Mouse (Mus musculus) bone marrow, adult 2 months (tissue): ENCODE results near the gene Dtnb. TPM values are rescaled to one million over a fixed set of nuclear protein-coding genes. Genes with fewer than 3 reads are reported as not detected.

ENCODE experiments used
- H3K27ac ChIP-seq: fragments of 200-500 bp; 2 replicates; pipeline ENCODE4 v1.5.1; 2012; ENCODE audit warnings: low read depth, mild to moderate bottlenecking, control low read depth, inconsistent platforms, low read length; ENCODE audit not compliant: control insufficient read depth, poor library complexity, insufficient read depth
- H3K4me1 ChIP-seq: fragments of 200-500 bp; 2 replicates; pipeline ENCODE4 v1.6.1; 2011; ENCODE audit warnings: low read length; ENCODE audit not compliant: control insufficient read depth, insufficient read depth
- H3K4me3 ChIP-seq: fragments of 200-500 bp; replicated peaks from 2 replicates; pipeline ENCODE3; 2011; ENCODE audit warnings: mild to moderate bottlenecking, low read depth, low read length, control low read depth; ENCODE audit not compliant: control insufficient read depth
- CTCF ChIP-seq: fragments of 200-500 bp; IDR thresholded peaks from 2 replicates; pipeline ENCODE4 v1.5.1; 2011; ENCODE audit warnings: low read length, control low read depth; ENCODE audit not compliant: control insufficient read depth, insufficient read depth
- POLR2A ChIP-seq: fragments of 200-500 bp; IDR thresholded peaks from 2 replicates; pipeline ENCODE4 v1.6.1; 2011; ENCODE audit warnings: low read depth, mild to moderate bottlenecking, control low read depth, low read length, borderline replicate concordance; ENCODE audit not compliant: control insufficient read depth
- WGBS: fragments of 180-500 bp; shearing (Covaris S2); methylation state at CpG from one replicate; pipeline ENCODE4 v1.1.7; 2018; 5-methylcytosine and 5-hydroxymethylcytosine counted together
- polyA plus RNA-seq: library from polyadenylated mRNA; stranded (reverse); fragments of >200 nt; gene quantifications from 2 replicates; pipeline ENCODE4 v1.2.4, GENCODE M21; 2011; ENCODE audit warnings: low replicate concordance; ENCODE audit not compliant: missing spikeins, insufficient read depth, insufficient read length

Dtnb gene
- polyA plus RNA-seq, 1 experiment: 34.6 TPM

- Histone ChIP-seq H3K4me1 (no peaks in the 10 kb centered on the region; the same call in 1 of the 2 replicates), H3K4me3 (no peak overlapping the region), H3K27ac (no peak overlapping the region)
- WGBS: 70% methylated on average over 6 of the region's 6 CpGs
- TF ChIP-seq CTCF: no peak
- TF ChIP-seq POLR2A: no peak
These were observed 25.4 kb upstream of the Dtnb start for GRCm38 (mm10) chr12:3546781-3547180.

- TF ChIP-seq CTCF (no peak), POLR2A (no peak)
- WGBS: 15% methylated on average over 4 of the region's 4 CpGs
- Histone ChIP-seq H3K4me1 (no peaks in the 10 kb centered on the region; the same call in 1 of the 2 replicates), H3K27ac (no peak overlapping the region), H3K4me3 (no peak overlapping the region)
These were observed 24.7 kb upstream of the Dtnb start for GRCm38 (mm10) chr12:3547506-3547905.

- 58% methylated on average over 3 of the region's 3 CpGs for WGBS
- Histone ChIP-seq H3K4me3 (no peak overlapping the region), H3K27ac (no peak overlapping the region), H3K4me1 (no peaks in the 10 kb centered on the region; the same call in 1 of the 2 replicates)
- TF ChIP-seq POLR2A (no peak), CTCF (no peak)
These were observed 24.3 kb upstream of the Dtnb start for GRCm38 (mm10) chr12:3547911-3548310.

- no peaks in the 10 kb centered on the region; the same call in 1 of the 2 replicates for H3K4me1 ChIP-seq
- no peak overlapping the region for H3K4me3 ChIP-seq
- WGBS: 23% methylated on average over 5 of the region's 5 CpGs
- TF ChIP-seq POLR2A (no peak), CTCF (no peak)
- H3K27ac ChIP-seq: no peak overlapping the region
These were observed 23.5 kb upstream of the Dtnb start for GRCm38 (mm10) chr12:3548582-3549211.

- WGBS: 67% methylated on average over 13 of the region's 13 CpGs
- no peak; the same call in 1 of the 2 replicates for TF ChIP-seq CTCF
- no peak for TF ChIP-seq POLR2A
- H3K4me1 ChIP-seq: no peaks in the 10 kb centered on the region; the same call in 1 of the 2 replicates
- H3K4me3 ChIP-seq: no peak overlapping the region
- no peak overlapping the region for H3K27ac ChIP-seq
These were observed 21.9 kb upstream of the Dtnb start for GRCm38 (mm10) chr12:3550280-3550679.

- Histone ChIP-seq H3K27ac (no peak overlapping the region), H3K4me1 (no peaks in the 10 kb centered on the region), H3K4me3 (no peak overlapping the region)
- 75% methylated on average over 9 of the region's 9 CpGs for WGBS
- TF ChIP-seq CTCF (no peak), POLR2A (no peak)
These were observed 14.5 kb upstream of the Dtnb start for GRCm38 (mm10) chr12:3557414-3558319.

GRCm38 (mm10) chr12:3560596-3560995 lies 11.6 kb upstream of the Dtnb start:
- TF ChIP-seq CTCF (0 out of 2 replicates have a peak, but pooled peaks have one; percentile 8), POLR2A (no peak)
- Histone ChIP-seq H3K27ac (no peak overlapping the region), H3K4me3 (no peak overlapping the region), H3K4me1 (no peaks in the 10 kb centered on the region)
- WGBS: 0% methylated on average over 1 of the region's 1 CpGs

GRCm38 (mm10) chr12:3561032-3561431 lies 11.1 kb upstream of the Dtnb start:
- 63% methylated on average over 6 of the region's 6 CpGs for WGBS
- Histone ChIP-seq H3K27ac (no peak overlapping the region), H3K4me1 (no peaks in the 10 kb centered on the region), H3K4me3 (no peak overlapping the region)
- no peak for TF ChIP-seq CTCF
- TF ChIP-seq POLR2A: no peak
